In the genomic region with DNA sequence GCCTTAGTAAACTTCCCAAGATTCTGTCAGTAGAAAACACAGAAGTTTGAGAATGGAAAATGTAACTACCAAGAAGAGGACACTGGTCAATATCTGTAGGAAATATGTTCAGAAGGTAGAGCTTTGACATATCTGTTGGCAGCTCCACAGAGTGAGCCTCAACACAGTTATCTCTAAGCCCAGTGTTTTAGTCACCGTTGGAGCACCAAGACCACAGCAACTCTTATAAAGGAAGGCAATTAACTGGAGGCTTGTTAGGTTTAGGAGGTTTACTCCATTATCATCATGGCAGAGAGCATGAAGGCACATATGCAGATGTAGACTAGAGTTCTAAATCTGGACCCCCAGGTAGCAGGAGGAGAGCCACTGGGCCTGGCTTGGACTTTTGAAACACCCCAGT, we compare ENCODE assay signal across 16 mouse cellular contexts.
"Had no signal": no experiment of that assay in that cellular context is flagged by ENCODE, and none has a peak within 500 bp of the region (broad histone marks: within the 10 kb centered on the region; RNA-seq: fewer than 3 reads in every experiment).

No protein-coding gene starts in this region.

- H3K9me3 ChIP-seq: kidney, embryonic 15.5 days; liver, embryonic 15.5 days; midbrain, embryonic 10.5 days; midbrain, embryonic 13.5 days had no signal

- H3K4me2 ChIP-seq: kidney, embryonic 15.5 days; liver, embryonic 15.5 days; midbrain, embryonic 13.5 days had no signal

- ATAC-seq: intestine, postnatal 0 days; midbrain, embryonic 13.5 days; midbrain, embryonic 16.5 days had no signal

- H3K9ac ChIP-seq: kidney, embryonic 15.5 days; liver, embryonic 15.5 days; midbrain, embryonic 13.5 days had no signal

- H3K27me3 ChIP-seq: kidney, embryonic 15.5 days; liver, embryonic 15.5 days; midbrain, embryonic 13.5 days had no signal

- H3K4me3 ChIP-seq: kidney, embryonic 15.5 days; layer of hippocampus, adult 2 months; liver, embryonic 15.5 days; midbrain, embryonic 10.5 days; midbrain, embryonic 13.5 days; myocyte had no signal

- H3K27ac ChIP-seq: kidney, embryonic 15.5 days; layer of hippocampus, adult 2 months; liver, embryonic 15.5 days; midbrain, embryonic 10.5 days; midbrain, embryonic 13.5 days had no signal

- H3K4me1 ChIP-seq: kidney, embryonic 15.5 days; liver, embryonic 15.5 days; midbrain, embryonic 10.5 days; midbrain, embryonic 13.5 days had no signal

- DNase-seq: kidney, adult 2 months; kidney, postnatal 14 days; layer of hippocampus, adult 9-11 months; lung, adult 2 months; lung, postnatal 14 days; lung, postnatal 4 days; thymus, adult 18-20 months; thymus, postnatal 36 days had no signal
